Mouse (Mus musculus) activated CD4-positive, CD25-positive, alpha-beta regulatory T cell, adult 9 weeks (primary cell): ENCODE data around the gene Gm20390. TPM values are rescaled to one million over a fixed set of nuclear protein-coding genes. Genes with fewer than 3 reads are reported as not detected.

ENCODE experiments used
- polyA plus RNA-seq: library from polyadenylated mRNA; unstranded; fragments of 100-300 nt; shearing (Covaris generic); gene quantifications from one replicate; pipeline ENCODE4 v1.2.1, GENCODE M21; 2017

Gene Gm20390
- polyA plus RNA-seq = 254 TPM

GRCm38 (mm10) chr11:93968005-93968847, at the start of gene Gm20390, which contains the start of gene Nme1:
Gm20390 (minus strand) TSS chr11:93968293.
Nme1 (minus strand) TSS chr11:93968521.

GRCm38 (mm10) chr11:93995720-93996305, 27.7 kb upstream of the Gm20390 start, which contains the start of gene Spag9:
Spag9 (plus strand) TSS chr11:93996091.

GRCm38 (mm10) chr11:93956159-93956558, 11.9 kb downstream of the Gm20390 start, which contains the start of gene Nme2:
Nme2 (minus strand) TSS chr11:93956259.

Other genes with a start within 250 kb of the Gm20390 start
- gene Utp18, start 82.5 kb downstream of the Gm20390 start, polyA plus RNA-seq = 20.9 TPM
- gene Mbtd1, start 82.4 kb downstream of the Gm20390 start, polyA plus RNA-seq = 36.2 TPM
- 139 TPM for gene Nme2, start 12.0 kb downstream of the Gm20390 start, polyA plus RNA-seq
- gene Nme1, start 228 bp upstream of the Gm20390 start, polyA plus RNA-seq = 130 TPM
- 9.3 TPM for gene Spag9, start 27.8 kb upstream of the Gm20390 start, polyA plus RNA-seq
- 5.0 TPM for gene Tob1, start 243.2 kb upstream of the Gm20390 start, polyA plus RNA-seq